Mouse (Mus musculus): ENCODE data around the gene Rhbdl1. TPM values are rescaled to one million over a fixed set of nuclear protein-coding genes. Genes with fewer than 3 reads are reported as not detected.
A peak's percentile ranks its signal among the peaks of the same experiment; 100 is the strongest.
"Not testable (repeated sequence)": the region's sequence is repeated elsewhere in the genome, so short reads cannot be mapped to it uniquely, and the experiment has no call there.

The Rhbdl1 gene
- total RNA-seq, 2 experiments from 2014 or later = 4.6 TPM; not detected in 1

DNA sequence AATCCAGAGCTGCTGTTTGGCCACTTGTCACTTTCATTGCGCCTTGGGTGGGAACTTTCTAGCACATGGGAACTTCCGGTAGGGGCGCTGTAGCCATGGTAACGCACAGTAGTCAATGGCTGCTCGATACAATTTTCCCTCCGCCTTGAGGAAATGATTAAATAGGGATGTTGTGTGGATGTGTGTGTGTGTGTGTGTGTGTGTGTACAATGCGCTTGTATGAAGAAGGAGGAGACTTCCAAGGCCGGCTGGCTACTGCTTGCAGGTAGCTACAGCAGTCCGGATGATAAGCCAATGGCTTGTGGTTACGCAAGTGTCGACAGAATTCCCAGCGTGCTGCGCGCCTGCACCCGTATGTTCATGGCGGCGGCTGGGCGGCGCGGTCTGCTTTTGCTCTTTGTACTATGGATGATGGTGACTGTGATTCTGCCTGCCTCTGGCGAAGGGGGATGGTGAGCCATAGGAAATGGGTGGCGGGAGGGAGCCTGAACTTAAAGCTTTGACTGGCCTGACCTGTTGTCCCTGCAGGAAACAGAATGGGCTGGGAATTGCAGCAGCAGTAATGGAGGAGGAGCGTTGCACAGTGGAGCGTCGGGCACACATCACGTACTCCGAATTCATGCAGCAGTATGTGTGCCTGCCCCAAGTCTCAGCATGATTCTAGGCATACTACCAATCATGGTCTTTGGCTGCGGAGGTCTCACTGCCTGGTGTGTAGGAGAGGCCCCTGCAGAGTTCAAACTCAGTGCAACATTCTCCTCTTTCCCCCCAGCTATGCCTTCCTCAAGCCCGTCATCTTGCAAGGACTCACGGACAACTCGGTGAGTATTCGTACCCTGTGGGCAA lies 8.2 kb downstream of the Rhbdl1 start, which contains the start of gene Jmjd8:
Jmjd8 (plus strand) TSS at position 156 of the 846 bp plus-strand sequence.
- ATAC-seq (replicated peaks; ENCODE audit: low FRiP score, poor library complexity, severe bottlenecking) = peak; percentile 62

DNA sequence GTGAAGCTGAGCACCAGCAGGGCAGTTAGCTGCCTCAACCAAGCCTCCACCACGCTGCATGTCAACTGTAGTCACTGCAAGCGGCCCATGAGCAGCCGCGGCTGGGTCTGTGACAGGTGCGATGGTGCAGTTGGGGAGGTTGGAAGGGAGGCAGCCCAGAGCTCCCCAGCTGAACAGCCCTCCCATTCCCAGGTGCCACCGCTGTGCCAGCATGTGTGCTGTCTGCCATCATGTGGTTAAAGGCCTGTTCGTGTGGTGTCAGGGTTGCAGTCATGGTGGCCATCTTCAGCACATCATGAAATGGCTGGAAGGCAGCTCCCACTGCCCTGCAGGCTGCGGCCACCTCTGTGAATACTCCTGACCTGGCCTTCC lies 8.9 kb downstream of the Rhbdl1 start:
- no peak for ATAC-seq (replicated peaks; ENCODE audit: low FRiP score, poor library complexity, severe bottlenecking)

DNA sequence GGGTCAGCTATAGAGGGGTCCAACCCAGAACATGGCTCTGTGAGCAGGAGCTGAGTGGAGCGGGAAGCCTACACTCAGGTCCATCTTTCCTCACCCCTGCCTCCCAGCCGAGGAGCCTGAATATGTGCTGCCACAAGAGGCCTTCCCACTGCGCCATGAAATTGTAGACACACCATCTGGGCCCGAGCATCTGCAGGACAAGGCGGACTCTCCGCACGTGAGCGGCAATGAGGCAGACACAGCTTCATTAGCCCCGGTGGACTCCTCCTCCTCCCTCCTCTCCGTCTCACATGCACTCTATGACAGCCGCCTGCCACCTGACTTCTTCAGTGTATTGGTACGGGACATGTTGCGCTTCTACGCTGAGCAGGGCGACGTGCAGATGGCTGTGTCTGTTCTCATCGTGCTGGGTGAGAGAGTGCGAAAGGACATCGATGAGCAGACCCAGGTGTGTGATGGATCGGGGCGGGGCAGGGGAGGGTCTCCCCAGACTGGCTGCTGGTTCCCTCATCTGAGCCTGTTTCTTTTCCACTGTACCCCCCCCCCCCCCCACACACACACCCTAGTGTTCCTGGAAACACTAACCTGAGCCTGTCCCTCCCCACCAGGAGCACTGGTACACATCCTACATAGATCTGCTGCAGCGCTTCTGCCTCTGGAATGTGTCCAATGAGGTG lies 9.4 kb downstream of the Rhbdl1 start:
- ATAC-seq (replicated peaks; ENCODE audit: low FRiP score, poor library complexity, severe bottlenecking) = no peak

DNA sequence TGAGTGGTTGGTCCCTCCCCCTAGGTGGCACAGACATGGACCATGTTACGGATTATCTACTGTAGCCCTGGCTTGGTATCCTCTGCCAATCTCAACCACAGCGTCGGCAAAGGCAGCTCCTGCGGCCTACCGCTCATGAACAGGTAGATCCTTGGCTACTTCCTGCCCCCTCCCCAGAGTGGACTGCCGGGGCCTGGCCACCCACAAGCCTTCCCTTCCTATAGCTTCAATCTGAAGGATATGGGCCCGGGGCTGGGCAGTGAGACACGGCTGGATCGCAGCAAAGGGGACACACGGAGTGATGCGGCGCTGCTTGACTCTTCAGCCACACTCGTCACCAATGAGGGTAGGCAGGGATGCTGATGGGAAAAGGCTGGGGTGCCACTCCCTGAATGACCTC lies 10.1 kb downstream of the Rhbdl1 start:
- no peak for ATAC-seq (replicated peaks; ENCODE audit: low FRiP score, poor library complexity, severe bottlenecking)

DNA sequence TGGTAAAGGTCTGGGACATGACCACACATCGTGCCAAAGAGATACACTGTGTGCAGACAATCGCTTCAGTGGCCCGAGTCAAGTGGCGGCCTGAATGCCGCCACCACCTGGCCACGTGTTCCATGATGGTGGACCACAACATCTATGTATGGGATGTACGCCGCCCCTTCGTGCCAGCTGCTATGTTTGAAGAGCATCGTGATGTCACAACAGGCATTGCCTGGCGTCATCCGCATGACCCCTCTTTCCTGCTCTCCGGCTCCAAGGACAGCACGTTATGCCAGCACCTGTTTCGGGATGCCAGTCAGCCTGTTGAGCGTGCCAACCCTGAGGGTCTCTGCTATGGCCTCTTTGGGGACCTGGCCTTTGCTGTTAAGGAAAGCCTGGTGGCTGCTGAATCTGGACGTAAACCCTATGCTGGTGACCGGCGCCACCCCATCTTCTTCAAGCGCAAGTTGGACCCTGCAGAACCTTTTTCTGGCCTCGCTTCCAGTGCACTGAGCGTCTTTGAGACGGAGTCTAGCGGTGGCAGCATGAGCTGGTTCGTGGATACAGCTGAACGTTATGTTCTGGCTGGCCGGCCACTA lies 11.0 kb downstream of the Rhbdl1 start:
- ATAC-seq (replicated peaks; ENCODE audit: low FRiP score, poor library complexity, severe bottlenecking) = no peak

DNA sequence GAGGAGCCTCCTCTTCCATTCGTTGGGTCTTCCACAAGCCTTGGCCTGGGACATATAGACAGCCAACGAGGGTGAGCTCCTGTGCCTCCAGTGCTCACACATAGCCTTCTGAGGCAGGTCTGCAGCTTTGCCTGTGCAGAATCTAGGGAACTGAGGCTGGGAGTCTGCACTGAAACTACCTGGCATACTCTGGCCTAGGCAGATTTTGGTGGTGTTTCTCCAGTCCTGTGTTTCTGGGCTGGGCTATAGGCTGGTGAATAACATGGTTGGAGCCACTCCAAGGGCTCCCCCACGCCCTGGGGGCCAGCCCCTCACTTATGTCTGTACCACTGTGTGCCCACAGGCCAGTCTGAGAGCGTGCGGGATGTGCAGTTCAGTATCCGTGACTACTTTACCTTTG lies 11.8 kb downstream of the Rhbdl1 start:
- ATAC-seq (replicated peaks; ENCODE audit: low FRiP score, poor library complexity, severe bottlenecking) = no peak

DNA sequence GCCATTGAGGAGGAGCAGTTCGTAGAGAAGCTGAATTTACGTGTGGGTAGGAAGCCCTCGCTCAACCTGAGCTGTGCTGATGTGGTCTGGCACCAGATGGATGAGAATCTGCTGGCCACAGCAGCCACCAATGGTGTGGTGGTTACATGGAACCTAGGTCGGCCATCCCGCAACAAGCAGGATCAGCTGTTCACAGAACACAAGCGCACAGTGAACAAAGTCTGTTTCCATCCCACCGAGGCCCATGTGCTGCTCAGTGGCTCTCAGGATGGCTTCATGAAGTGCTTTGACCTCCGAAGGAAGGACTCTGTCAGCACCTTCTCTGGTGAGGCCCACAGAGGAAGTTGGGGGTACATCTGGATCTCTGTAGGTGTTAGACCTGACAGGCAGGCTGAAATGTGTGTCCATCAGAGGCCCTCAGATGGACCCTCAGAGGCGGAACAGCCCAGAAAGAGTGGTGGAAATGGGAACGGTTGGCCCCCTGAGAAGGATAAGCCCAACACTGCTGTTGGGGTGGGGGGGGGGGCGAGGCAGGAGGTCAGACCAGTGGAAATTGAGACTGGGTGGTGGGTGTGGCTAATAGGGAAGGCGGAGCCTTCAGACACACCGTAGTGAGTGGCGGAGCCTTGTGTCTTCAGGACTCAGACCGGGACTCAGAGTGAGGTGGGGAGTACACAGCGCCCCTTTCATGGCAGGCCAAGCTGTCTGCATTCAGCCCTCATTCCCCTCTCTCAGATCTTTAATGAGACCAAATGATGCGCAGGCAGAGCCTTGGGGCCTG lies 12.5 kb downstream of the Rhbdl1 start:
- ATAC-seq (replicated peaks; ENCODE audit: low FRiP score, poor library complexity, severe bottlenecking) = no peak

DNA sequence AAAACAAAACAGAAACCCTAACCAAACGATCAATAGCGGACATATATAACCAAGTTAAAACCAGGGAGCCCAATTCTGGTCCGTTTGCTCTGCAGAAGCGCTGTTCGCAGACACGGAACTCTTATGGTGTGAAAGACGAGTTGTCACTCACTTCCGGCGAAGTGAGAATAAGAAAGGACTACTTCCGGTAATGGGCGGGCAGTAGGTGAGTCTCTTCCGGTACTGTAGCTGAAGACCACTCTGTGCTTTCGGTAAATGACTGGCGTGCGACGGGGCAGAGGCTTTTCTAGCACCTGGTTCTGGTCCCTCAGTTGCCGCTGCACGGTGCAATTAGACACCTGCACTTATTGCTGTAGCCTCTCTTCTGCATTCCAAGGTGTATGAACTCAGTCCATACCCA lies 13.6 kb downstream of the Rhbdl1 start, which contains the start of gene Wdr24:
Wdr24 (plus strand) TSS at position 176 of the 400 bp plus-strand sequence.
- peak; percentile 88 for ATAC-seq (replicated peaks; ENCODE audit: low FRiP score, poor library complexity, severe bottlenecking)

DNA sequence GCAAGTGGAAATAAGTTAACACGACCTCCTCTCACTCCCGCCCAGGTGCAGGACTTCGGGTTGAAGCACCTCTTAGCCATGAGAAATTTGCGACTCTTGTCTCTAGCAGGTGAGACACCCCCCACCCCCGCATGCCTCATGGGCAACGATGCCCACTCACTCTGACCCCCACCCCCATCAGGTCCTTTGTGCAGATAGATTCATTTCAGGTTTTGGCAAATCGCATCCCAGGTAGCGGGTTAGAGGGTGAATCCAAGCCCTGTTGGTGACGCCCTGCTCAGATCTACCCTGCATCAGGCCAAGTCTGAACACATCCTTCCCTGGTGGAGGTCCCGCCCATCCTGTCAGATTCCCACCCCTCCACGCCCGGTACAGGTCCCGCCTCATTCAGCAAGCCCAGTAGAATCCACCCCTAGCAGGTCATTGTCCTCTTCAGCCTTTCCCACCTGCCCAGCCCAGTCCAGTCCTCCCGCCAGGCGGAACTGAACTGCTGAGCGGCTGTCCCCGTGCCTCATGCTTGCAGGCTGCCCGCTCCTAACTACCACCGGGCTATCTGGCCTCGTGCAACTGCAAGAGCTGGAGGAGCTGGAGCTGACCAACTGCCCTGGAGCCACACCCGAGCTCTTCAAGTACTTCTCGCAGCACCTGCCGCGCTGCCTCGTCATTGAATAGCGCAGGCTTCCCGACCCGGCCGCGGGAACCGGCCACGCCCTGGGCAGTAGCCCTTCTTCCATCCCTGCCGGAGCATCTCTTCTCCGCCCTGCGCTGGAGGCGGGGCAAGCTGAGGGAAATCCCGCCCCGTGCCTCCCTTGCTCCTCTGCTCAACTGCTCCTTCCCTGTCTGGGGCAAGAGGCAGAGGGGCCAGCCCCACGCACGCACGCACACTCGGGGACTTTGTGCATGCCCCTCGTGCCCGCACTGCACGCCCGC lies 18.0 kb downstream of the Rhbdl1 start:
- ATAC-seq (replicated peaks; ENCODE audit: low FRiP score, poor library complexity, severe bottlenecking) = peak; percentile 72

DNA sequence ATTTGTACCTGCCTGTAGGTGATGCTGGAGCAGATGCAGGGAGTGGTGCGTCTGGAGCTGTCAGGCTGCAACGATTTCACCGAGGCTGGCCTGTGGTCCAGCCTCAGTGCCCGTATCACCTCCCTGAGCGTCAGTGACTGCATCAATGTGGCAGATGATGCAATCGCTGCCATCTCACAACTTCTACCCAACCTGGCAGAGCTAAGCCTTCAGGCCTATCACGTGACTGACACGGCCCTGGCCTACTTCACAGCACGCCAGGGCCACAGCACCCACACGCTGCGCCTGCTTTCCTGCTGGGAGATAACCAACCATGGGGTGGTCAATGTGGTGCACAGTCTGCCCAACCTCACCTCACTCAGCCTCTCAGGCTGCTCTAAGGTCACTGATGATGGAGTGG lies 19.4 kb downstream of the Rhbdl1 start:
- no peak for ATAC-seq (replicated peaks; ENCODE audit: low FRiP score, poor library complexity, severe bottlenecking)

DNA sequence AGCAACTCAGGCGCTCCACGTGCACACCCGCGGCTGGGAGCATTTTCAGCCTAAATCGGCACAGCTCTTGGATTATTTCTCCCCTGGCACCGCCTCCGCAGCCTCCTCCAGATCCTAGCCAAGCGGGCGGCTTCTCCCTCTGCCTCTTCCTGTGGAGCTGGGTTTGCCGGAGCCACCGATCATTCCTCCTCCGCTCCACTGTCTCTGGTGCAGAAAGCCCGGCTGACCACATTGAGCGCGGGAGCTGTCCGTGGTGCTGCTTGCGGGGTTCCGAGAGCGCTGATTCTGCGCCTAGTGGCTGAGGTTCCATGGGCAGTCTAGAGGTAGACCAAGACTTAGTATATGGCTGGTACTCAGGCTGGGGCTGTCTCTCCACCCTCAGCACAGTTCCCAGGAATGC lies 23.6 kb downstream of the Rhbdl1 start:
- peak; percentile 45 for ATAC-seq (replicated peaks; ENCODE audit: low FRiP score, poor library complexity, severe bottlenecking)

DNA sequence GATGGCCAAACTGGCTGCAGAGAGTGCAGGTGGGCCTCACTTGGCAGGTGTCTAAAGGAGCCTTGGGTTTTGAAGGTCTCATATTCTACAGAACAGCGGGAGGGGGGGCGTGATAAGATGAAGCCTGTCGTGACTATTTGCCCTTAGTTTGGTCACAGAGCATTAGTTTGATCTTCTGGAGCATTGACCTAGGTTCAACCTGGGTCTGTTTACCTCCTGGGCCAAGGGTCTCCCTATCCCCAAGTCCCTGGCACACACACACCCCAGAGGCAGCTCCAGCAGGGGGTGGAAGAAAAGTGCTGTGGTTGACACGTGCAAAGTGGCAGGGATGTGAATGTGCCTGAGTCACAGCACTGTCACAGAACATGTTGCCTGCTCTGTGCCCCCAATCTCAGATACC lies 26.2 kb downstream of the Rhbdl1 start:
- no peak for ATAC-seq (replicated peaks; ENCODE audit: low FRiP score, poor library complexity, severe bottlenecking)

DNA sequence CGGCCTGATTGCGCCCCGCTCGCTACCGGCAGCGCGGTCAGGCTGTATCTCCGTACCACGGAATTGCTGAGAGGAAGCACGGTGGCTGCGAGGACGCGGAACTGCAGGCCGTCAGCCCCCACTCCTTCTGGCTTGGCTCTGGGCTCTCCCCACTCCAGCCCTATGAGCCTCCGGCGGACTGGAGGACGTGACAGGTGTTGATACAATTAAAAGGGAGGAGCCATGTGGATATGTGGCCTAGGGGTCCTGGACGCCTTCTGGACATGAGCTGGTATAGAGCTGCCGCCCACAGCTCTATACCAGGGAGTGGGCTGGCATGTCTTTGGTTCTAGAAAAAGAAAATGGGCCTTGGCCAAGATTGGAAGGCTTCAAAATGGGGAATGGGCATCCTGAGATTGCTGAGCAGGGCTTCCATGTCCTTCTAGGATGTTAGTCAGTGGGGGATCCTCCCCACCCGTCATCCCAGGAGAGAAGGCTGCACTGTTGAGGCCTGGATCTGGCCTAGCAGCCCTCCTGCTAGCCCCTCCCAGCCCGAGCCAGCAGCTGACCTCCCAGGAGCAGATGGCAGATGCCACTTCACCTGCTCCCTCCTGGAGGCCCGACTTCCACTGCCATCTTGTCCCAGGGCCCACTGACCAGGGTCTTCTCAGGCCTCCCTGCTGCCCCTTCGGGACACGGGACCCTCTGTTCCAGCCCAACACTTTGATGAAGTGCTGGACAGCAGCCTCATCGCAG lies 27.3 kb downstream of the Rhbdl1 start:
- ATAC-seq (replicated peaks; ENCODE audit: low FRiP score, poor library complexity, severe bottlenecking) = no peak

DNA sequence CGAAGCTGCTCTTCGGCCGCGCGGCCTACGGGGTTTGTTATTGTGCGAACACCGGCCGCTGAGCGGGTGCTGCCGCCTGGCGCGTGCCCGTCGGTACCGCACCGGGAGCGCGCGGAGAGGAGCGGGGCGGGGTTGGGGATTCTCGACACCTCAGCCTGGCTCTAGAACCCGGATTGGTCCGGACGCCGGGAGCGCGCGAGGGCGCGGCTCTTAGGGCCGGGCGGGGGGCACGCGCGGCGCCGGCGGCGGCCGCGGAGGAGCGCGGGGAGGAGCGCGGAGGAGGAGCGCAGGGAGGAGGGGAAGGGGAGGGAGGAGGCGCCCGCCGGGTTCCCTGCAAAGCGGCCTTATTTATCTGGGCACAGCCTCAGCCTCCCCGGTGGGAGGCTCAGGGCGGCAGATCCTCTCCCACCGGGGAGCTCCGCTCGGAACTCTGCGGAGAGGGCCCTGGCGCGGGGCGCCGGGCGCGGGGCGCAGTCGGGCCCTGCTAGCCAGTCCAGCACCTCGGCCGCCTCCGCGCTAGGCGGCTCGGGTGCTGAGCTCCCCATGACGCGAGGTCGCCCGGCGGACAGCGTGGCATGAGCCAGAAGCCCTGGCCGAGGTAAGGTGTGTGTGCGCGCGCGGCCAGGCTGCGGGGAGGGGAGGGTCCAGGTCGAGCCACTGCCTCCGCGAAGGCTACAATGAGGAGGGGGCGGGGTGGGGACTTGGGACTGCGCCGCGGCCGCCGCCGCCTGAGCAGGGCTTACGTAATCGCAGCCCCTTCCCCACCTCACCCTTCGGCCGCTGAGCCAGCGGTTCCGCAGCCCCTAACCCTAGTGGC lies 28.1 kb downstream of the Rhbdl1 start, which contains the start of gene Fbxl16:
Fbxl16 (plus strand) TSS at position 297 of the 817 bp plus-strand sequence.
- ATAC-seq (replicated peaks; ENCODE audit: low FRiP score, poor library complexity, severe bottlenecking) = no peak

DNA sequence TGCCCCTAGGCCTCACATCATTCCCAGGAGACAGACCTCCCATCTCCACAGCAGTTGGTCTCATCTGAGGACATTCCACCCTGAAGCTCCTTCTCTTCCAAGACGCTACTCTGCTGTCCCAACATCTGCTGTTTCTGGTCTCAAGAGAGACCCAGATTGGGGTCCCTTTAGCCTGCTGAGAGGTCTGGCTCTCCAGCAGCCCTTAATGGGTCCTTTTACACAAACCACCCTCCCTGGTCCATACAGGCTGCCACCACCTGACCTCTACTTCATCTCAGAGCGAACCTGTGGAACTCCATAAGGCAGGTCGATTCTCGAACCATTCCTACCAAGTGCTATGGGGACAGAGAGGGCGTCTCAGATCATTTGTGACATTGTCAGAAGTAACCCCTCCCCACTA lies 29.1 kb downstream of the Rhbdl1 start:
- no peak for ATAC-seq (replicated peaks; ENCODE audit: low FRiP score, poor library complexity, severe bottlenecking)

DNA sequence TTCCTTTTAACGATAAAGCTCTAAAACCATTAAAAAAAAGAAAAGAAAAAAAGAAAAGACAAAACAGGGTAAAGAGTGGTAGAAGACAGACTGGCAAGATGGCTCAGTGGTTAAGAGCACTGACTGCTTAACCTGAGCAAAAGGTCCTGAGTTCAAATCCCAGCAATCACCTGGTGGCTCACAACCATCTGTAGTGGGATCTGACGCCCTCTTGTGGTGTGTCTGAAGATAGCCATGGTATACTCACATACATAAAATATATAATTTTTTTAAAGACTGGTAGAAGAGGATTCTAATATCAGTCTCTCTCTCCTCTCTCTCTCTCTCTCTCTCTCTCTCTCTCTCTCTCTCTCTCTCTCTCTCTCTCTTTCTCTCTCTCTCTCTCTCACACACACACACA lies 29.6 kb downstream of the Rhbdl1 start:
- not testable (repeated sequence) for ATAC-seq (replicated peaks; ENCODE audit: low FRiP score, poor library complexity, severe bottlenecking)

DNA sequence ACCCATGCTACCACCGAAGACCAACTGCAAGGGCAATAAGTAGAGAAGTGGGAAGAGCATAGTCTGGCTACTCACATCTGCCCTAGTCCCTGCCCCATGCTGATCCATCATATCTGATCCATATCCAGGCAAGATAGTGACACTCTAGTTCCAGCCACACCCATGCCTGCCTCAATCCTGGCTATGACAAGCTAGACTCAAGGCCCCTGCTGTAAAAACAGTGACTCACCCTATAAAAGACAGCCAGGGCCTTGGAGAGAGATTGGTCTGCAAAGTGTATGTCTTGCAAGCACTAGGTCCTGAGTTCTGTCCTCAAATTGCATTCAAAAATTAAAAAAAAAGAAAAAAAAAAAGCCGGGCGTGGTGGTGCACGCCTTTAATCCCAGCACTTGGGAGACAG lies 30.6 kb downstream of the Rhbdl1 start:
- ATAC-seq (replicated peaks; ENCODE audit: low FRiP score, poor library complexity, severe bottlenecking) = no peak
